ENCODE assay signal across 9 mouse cellular contexts in the genomic region with DNA sequence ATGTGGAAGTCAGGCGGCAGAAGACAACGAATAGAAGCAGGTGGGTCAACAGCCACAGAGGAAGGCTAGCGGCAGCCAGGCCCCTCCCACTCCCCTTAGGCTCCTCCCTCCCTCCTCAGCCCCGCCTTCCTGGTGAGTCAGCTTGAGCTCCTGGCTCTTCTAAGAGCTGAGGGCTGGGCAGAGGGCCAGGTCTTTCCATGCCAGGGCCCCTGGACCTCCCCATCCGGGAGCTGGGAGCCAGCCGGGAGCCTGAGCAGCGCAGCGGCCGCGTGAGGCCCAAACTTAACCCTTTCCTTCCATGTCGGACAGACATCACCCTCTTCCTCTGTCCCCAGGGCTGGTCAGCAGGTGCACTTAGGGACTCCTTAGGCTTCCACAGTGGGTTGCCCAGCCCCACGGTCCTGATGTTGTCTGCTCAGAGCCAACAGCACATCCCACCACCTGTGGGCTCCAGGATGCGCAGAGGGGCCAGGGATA.
A peak's percentile ranks its signal among the peaks of the same experiment; 100 is the strongest.
DNase-seq lines count a peak whose midpoint lies in the region; ATAC-seq and TF ChIP-seq lines count a peak whose summit lies in the region.
"Had no signal": no experiment of that assay in that cellular context is flagged by ENCODE, and none has a peak within 500 bp of the region (broad histone marks: within the 10 kb centered on the region; RNA-seq: fewer than 3 reads in every experiment).

No protein-coding gene starts in this region.

- H3K4me2 ChIP-seq in heart, embryonic 11.5 days, result peak overlapping the region; percentile 62
- peak overlapping the region; percentile 60 for H3K4me2 ChIP-seq in kidney, embryonic 15.5 days
- H3K4me2 ChIP-seq in limb, embryonic 14.5 days (replicated peaks; ENCODE audit: low read depth, low read length, severe bottlenecking), result peak overlapping the region; percentile 52
- H3K4me2 ChIP-seq in midbrain, embryonic 15.5 days, result peak overlapping the region; percentile 48
- H3K4me2 ChIP-seq in stomach, embryonic 14.5 days (replicated peaks; ENCODE audit: low read depth, low read length), result peak overlapping the region; percentile 39

- peaks cover 9% of the 10 kb centered on the region for H3K27me3 ChIP-seq in heart, embryonic 11.5 days (ENCODE audit: control insufficient read depth, insufficient read depth, low read length)
- H3K27me3 ChIP-seq in kidney, embryonic 15.5 days, result 0 out of 2 replicates have a peak, but pooled peaks cover 4% of the 10 kb centered on the region
- no peaks in the 10 kb centered on the region for H3K27me3 ChIP-seq in limb, embryonic 14.5 days (ENCODE audit: control insufficient read depth, insufficient read depth, low read length)
- 0 out of 2 replicates have a peak, but pooled peaks cover 5% of the 10 kb centered on the region for H3K27me3 ChIP-seq in midbrain, embryonic 15.5 days (replicated peaks)
- H3K27me3 ChIP-seq in stomach, embryonic 14.5 days (ENCODE audit: control insufficient read depth, insufficient read depth, low read length), result no peaks in the 10 kb centered on the region
- H3K27me3 ChIP-seq: CH12.LX had no signal

- peak overlapping the region; percentile 36 for H3K27ac ChIP-seq in heart, embryonic 11.5 days (ENCODE audit: low read depth, low read length)
- peak overlapping the region; percentile 71 for H3K27ac ChIP-seq in kidney, embryonic 15.5 days
- H3K27ac ChIP-seq in limb, embryonic 14.5 days (replicated peaks; ENCODE audit: low read depth, low read length), result peak overlapping the region; percentile 68
- H3K27ac ChIP-seq in midbrain, embryonic 15.5 days, result peak overlapping the region; percentile 9; the same call in 1 of the 2 replicates
- H3K27ac ChIP-seq in stomach, embryonic 14.5 days (ENCODE audit: low read length), result peak overlapping the region; percentile 68

- peak; percentile 84 for ATAC-seq in heart, embryonic 11.5 days (replicated peaks; ENCODE audit: insufficient number of reproducible peaks, low FRiP score, low TSS enrichment)
- peak; percentile 94 for ATAC-seq in kidney, embryonic 15.5 days (replicated peaks; ENCODE audit: low FRiP score)
- ATAC-seq in limb, embryonic 14.5 days (ENCODE audit: low FRiP score, low read depth), result peak; percentile 89
- ATAC-seq in midbrain, embryonic 15.5 days (replicated peaks), result peak; percentile 85
- ATAC-seq in stomach, embryonic 14.5 days (ENCODE audit: insufficient number of reproducible peaks, insufficient read depth, low FRiP score, low read depth), result peak; percentile 94

- H3K9ac ChIP-seq in heart, embryonic 11.5 days (ENCODE audit: low read depth, low read length), result peak overlapping the region; percentile 4; the same call in 1 of the 2 replicates
- peak overlapping the region; percentile 44 for H3K9ac ChIP-seq in kidney, embryonic 15.5 days
- peak overlapping the region; percentile 34 for H3K9ac ChIP-seq in limb, embryonic 14.5 days (ENCODE audit: low read depth, low read length, severe bottlenecking)
- no peak overlapping the region for H3K9ac ChIP-seq in midbrain, embryonic 15.5 days
- H3K9ac ChIP-seq in stomach, embryonic 14.5 days (replicated peaks; ENCODE audit: low read depth, low read length), result no peak overlapping the region

- under 1% methylated on average over 13 of the region's 13 CpGs for WGBS in heart, embryonic 11.5 days (ENCODE audit: insufficient replicate concordance)
- WGBS in kidney, embryonic 15.5 days, result 1% methylated on average over 13 of the region's 13 CpGs
- 4% methylated on average over 13 of the region's 13 CpGs for WGBS in limb, embryonic 14.5 days
- under 1% methylated on average over 12 of the region's 13 CpGs for whole genome bisulfite sequencing in midbrain, embryonic 15.5 days
- WGBS in stomach, embryonic 14.5 days, result 2% methylated on average over 13 of the region's 13 CpGs

- H3K4me3 ChIP-seq in heart, embryonic 11.5 days (ENCODE audit: low read depth, low read length), result peak overlapping the region; percentile 15
- H3K4me3 ChIP-seq in kidney, embryonic 15.5 days (replicated peaks), result peak overlapping the region; percentile 27
- no peak overlapping the region for H3K4me3 ChIP-seq in limb, embryonic 14.5 days (replicated peaks; ENCODE audit: low read length)
- peak overlapping the region; percentile 21 for H3K4me3 ChIP-seq in midbrain, embryonic 15.5 days
- H3K4me3 ChIP-seq in stomach, embryonic 14.5 days (ENCODE audit: low read depth, low read length), result peak overlapping the region; percentile 8; the same call in 1 of the 2 replicates

- H3K9me3 ChIP-seq in heart, embryonic 11.5 days (replicated peaks; ENCODE audit: control insufficient read depth, low read length), result no peaks in the 10 kb centered on the region
- no peaks in the 10 kb centered on the region for H3K9me3 ChIP-seq in kidney, embryonic 15.5 days (replicated peaks)
- no peaks in the 10 kb centered on the region for H3K9me3 ChIP-seq in limb, embryonic 14.5 days (ENCODE audit: control insufficient read depth, low read length)
- no peaks in the 10 kb centered on the region for H3K9me3 ChIP-seq in midbrain, embryonic 15.5 days
- no peaks in the 10 kb centered on the region; the same call in 1 of the 2 replicates for H3K9me3 ChIP-seq in stomach, embryonic 14.5 days (ENCODE audit: control insufficient read depth, low read depth, low read length)

- DNase-seq in spleen, postnatal 14 days (ENCODE audit: low spot score in 2 of 2), result peak; percentile 16 to 37
- DNase-seq in spleen, adult 12 weeks (ENCODE audit: low spot score), result no peak
- peak; percentile 40 for DNase-seq in fat pad, adult 2 months (ENCODE audit: extremely low read depth, low read depth, low spot score)
- DNase-seq in limb, embryonic 14.5 days (ENCODE audit: low spot score), result peak; percentile 97

- peaks cover 32% of the 10 kb centered on the region for H3K4me1 ChIP-seq in heart, embryonic 11.5 days (ENCODE audit: control insufficient read depth, insufficient read depth, low read length)
- H3K4me1 ChIP-seq in kidney, embryonic 15.5 days, result peaks cover 45% of the 10 kb centered on the region
- peaks cover 29% of the 10 kb centered on the region for H3K4me1 ChIP-seq in limb, embryonic 14.5 days (ENCODE audit: control insufficient read depth, insufficient read depth, low read length)
- H3K4me1 ChIP-seq in midbrain, embryonic 15.5 days, result peaks cover 12% of the 10 kb centered on the region
- peaks cover 17% of the 10 kb centered on the region for H3K4me1 ChIP-seq in stomach, embryonic 14.5 days (ENCODE audit: control insufficient read depth, insufficient read depth, low read length)

- TF ChIP-seq POLR2A in limb, embryonic 14.5 days (IDR thresholded peaks at IDR 0.05; ENCODE audit: borderline replicate concordance, extremely low read depth, insufficient read depth, insufficient read length), result no peak

- no peaks in the 10 kb centered on the region; the same call in 1 of the 2 replicates for H3K36me3 ChIP-seq in heart, embryonic 11.5 days (ENCODE audit: control insufficient read depth, insufficient read depth, low read length)
- H3K36me3 ChIP-seq in kidney, embryonic 15.5 days, result no peaks in the 10 kb centered on the region
- no peaks in the 10 kb centered on the region; the same call in 1 of the 2 replicates for H3K36me3 ChIP-seq in limb, embryonic 14.5 days (ENCODE audit: control insufficient read depth, insufficient read depth, low read length)
- H3K36me3 ChIP-seq in midbrain, embryonic 15.5 days (replicated peaks), result no peaks in the 10 kb centered on the region
- no peaks in the 10 kb centered on the region for H3K36me3 ChIP-seq in stomach, embryonic 14.5 days (ENCODE audit: control insufficient read depth, insufficient read depth, low read length)

Comparison
In these comparisons a context has a peak if more than half of its experiments do, and no peak if none do; other contexts are left out.
1. H3K27ac ChIP-seq: peak in every context shown above with its lines; median percentile 71 in kidney, embryonic 15.5 days; 68 in limb, embryonic 14.5 days; 68 in stomach, embryonic 14.5 days; 36 in heart, embryonic 11.5 days; 9 in midbrain, embryonic 15.5 days.
2. H3K9ac ChIP-seq: peak in heart, embryonic 11.5 days (single experiment), kidney, embryonic 15.5 days (single experiment) and limb, embryonic 14.5 days (single experiment); none in midbrain, embryonic 15.5 days (single experiment) and stomach, embryonic 14.5 days (single experiment).
3. Peak in every context shown above with its lines, with median percentiles within 50 percentile points of each other: ATAC-seq and H3K4me2 ChIP-seq.